Mouse (Mus musculus) intestine, embryonic 16.5 days (tissue): Measurements from ENCODE around the gene Rad9a. TPM values are rescaled to one million over a fixed set of nuclear protein-coding genes. Genes with fewer than 3 reads are reported as not detected.

Experiments
- ATAC-seq: fragments of 200-750 bp; cut with Nextera tagmentation; 2 replicates; pipeline ENCODE4 v1.8.0; 2017; ENCODE audit warnings: moderate TSS enrichment, moderate library complexity
- H3K27ac ChIP-seq: fragments of 300-500 bp; sonication (generic); 2 replicates; pipeline ENCODE4 v1.5.1; 2014; ENCODE audit warnings: mild to moderate bottlenecking, low read length
- H3K27me3 ChIP-seq: fragments of 300-500 bp; sonication (generic); replicated peaks from 2 replicates; pipeline ENCODE4 v1.6.1; 2014; ENCODE audit warnings: low read length, control low read depth, mixed read lengths; ENCODE audit not compliant: control insufficient read depth, insufficient read depth
- H3K36me3 ChIP-seq: fragments of 300-500 bp; sonication (generic); 2 replicates; pipeline ENCODE4 v1.6.1; 2014; ENCODE audit warnings: low read length, control low read depth; ENCODE audit not compliant: control insufficient read depth, insufficient read depth
- H3K4me1 ChIP-seq: fragments of 300-500 bp; sonication (generic); 2 replicates; pipeline ENCODE4 v1.6.1; 2014; ENCODE audit warnings: low read length, control low read depth, mixed read lengths; ENCODE audit not compliant: control insufficient read depth, insufficient read depth
- H3K4me2 ChIP-seq: fragments of 300-500 bp; sonication (generic); 2 replicates; pipeline ENCODE4 v1.6.1; 2014; ENCODE audit warnings: low read depth, low read length, control low read depth
- H3K4me3 ChIP-seq: fragments of 300-500 bp; sonication (generic); 2 replicates; pipeline ENCODE4 v1.5.1; 2014; ENCODE audit warnings: mild to moderate bottlenecking, low read length
- H3K9ac ChIP-seq: fragments of 300-500 bp; sonication (generic); 2 replicates; pipeline ENCODE4 v1.6.1; 2014; ENCODE audit warnings: low read depth, low read length
- H3K9me3 ChIP-seq: fragments of 300-500 bp; sonication (generic); 2 replicates; pipeline ENCODE4 v1.6.1; 2016; ENCODE audit warnings: low read length, control low read depth; ENCODE audit not compliant: control insufficient read depth
- WGBS: fragments of 180-500 bp; shearing (Covaris S2); extraction: QIAGEN DNeasy Blood & Tissue Kit; methylation state at CpG from one replicate; pipeline ENCODE4 v1.1.7; 2014; 5-methylcytosine and 5-hydroxymethylcytosine counted together
- microRNA-seq: library from miRNA; unstranded; fragments of <30 nt; microRNA quantifications from one replicate; pipeline ENCODE4, GENCODE M21; 2016
- polyA plus RNA-seq: library from polyadenylated mRNA; unstranded; fragments of >200 nt; fragmentation: Nextera tagmentation; extraction: Ambion mirVana; gene quantifications from 2 replicates; pipeline ENCODE4 v1.2.1, GENCODE M21; 2015

Gene Rad9a
- polyA plus RNA-seq, 1 experiment from 2014 or later: 34.2 TPM

DNA sequence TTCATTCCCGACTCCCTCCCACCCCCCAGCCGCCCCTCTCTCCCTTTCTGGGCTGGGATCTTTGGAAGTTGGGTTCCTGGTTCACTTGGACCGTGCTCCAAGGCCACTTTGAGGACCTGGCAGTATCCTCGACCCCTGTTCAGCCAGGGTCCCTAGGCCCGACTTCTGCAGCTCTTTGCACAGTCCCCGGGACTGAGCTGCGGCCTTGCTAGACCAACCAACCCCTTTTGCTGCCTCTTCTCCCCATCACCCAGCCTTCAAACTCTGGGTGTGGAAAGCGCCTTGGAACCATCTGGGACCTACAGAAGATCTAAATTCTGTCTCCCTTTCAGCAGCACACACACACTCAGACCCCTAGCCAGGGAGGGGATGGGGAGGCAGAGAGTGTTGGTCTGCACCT is 52.6 kb downstream of the Rad9a start:
- Histone ChIP-seq H3K27me3 (no peaks in the 10 kb centered on the region), H3K9me3 (no peaks in the 10 kb centered on the region), H3K9ac (peak overlapping the region; percentile 95), H3K27ac (peak overlapping the region; percentile 74), H3K4me2 (peak overlapping the region; percentile 84), H3K36me3 (peaks cover 18% of the 10 kb centered on the region), H3K4me1 (peaks cover 22% of the 10 kb centered on the region), H3K4me3 (peak overlapping the region; percentile 82)
- WGBS: 2% methylated on average over 7 of the region's 8 CpGs
- peak; percentile 38 for ATAC-seq

DNA sequence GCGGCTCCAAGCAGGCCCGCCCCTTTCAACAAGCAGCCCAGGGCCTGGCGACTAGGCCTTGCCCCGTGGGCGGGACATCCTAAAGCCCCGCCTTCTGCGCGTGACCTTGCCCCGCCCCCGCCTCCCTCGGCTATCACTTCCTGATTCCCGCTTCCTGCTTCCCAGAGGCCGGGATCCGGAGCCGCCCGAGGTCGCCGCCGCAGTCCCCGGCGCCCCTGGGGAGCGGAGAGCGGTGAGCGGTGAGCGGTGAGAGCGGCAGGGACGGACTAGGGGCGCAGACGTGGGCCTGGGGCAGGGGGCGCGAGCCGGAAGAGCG is 53.0 kb downstream of the Rad9a start, which contains the start of gene Coro1b:
TSS of gene Coro1b (plus strand) at position 129 of the 316 bp plus-strand sequence.
- H3K4me3 ChIP-seq: peak within 1 kb of the TSS; percentile 82
- peaks cover 16% of the 10 kb centered on the region for H3K36me3 ChIP-seq
- ATAC-seq: peak; percentile 95
- H3K27me3 ChIP-seq: no peaks in the 10 kb centered on the region
- H3K27ac ChIP-seq: peak within 1 kb of the TSS; percentile 74
- under 1% methylated on average over 33 of the region's 33 CpGs for WGBS
- peak within 1 kb of the TSS; percentile 84 for H3K4me2 ChIP-seq
- H3K4me1 ChIP-seq: peaks cover 22% of the 10 kb centered on the region
- no peaks in the 10 kb centered on the region for H3K9me3 ChIP-seq
- H3K9ac ChIP-seq: peak within 1 kb of the TSS; percentile 95

DNA sequence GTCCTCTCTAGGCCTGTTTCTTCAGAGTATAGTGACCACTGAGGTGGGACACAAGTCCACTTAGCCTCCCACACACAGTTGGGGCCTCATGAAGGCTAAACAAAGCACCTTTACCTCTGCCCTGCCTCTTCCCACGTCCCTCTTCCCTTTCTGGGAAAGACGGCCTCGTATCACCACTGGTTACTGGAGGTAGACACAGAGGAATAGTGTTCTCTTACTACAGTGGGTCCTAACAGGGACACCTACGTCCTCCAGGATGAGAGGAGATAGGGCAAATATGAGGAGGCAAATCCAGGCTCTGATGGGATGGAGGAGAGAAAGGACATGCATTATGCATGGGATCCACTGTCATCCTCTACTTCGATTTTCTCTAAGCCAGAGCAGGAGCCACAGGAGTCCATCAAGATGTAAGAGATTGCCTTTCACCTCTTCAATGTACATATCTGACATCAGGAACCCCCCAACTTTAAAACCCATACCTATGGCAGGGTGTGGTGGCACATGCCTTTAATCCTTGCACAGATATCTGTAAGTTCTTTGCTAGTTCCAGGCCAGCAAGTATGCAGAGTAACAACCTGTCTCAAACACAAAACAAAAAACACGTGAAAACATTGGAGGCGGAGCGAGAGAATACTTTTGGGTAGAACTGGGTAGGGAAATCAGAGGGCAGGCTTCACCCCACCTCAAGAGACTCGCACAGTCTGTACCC is 53.5 kb downstream of the Rad9a start:
- H3K9ac ChIP-seq: peak overlapping the region; percentile 95; the same call in 1 of the 2 replicates
- no peaks in the 10 kb centered on the region for H3K27me3 ChIP-seq
- H3K36me3 ChIP-seq: peaks cover 14% of the 10 kb centered on the region
- no peak; the same call in 1 of the 2 replicates for ATAC-seq
- peaks cover 22% of the 10 kb centered on the region for H3K4me1 ChIP-seq
- H3K9me3 ChIP-seq: no peaks in the 10 kb centered on the region
- peak overlapping the region; percentile 32; the same call in 1 of the 2 replicates for H3K4me2 ChIP-seq
- H3K27ac ChIP-seq: no peak overlapping the region
- H3K4me3 ChIP-seq: peak overlapping the region; percentile 82
- 40% methylated on average over 9 of the region's 9 CpGs for WGBS

DNA sequence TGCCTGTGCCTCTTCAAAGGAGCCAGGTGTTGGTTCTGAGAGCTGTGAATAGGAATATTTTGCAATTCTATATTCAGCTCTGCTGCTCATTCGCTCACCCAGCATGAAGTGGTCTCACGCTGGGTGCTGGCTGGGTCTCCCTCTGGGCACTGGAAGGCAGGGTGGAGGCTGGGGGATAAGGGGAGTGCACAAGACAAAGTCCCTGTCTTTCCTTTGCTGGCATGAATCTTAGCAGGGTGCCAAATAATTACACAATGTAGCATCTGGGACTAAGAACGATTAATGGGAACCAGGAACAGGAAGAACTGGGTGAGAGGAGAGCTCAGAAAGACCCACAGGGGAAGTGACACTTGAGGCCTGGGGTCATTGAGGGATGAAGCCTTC is 54.4 kb downstream of the Rad9a start:
- 66% methylated on average over 3 of the region's 3 CpGs for WGBS
- no peak overlapping the region for H3K4me2 ChIP-seq
- H3K9ac ChIP-seq: no peak overlapping the region
- H3K4me1 ChIP-seq: peaks cover 22% of the 10 kb centered on the region
- no peak overlapping the region for H3K4me3 ChIP-seq
- no peaks in the 10 kb centered on the region for H3K9me3 ChIP-seq
- no peaks in the 10 kb centered on the region for H3K27me3 ChIP-seq
- ATAC-seq: no peak
- H3K36me3 ChIP-seq: peaks cover 14% of the 10 kb centered on the region
- no peak overlapping the region for H3K27ac ChIP-seq

DNA sequence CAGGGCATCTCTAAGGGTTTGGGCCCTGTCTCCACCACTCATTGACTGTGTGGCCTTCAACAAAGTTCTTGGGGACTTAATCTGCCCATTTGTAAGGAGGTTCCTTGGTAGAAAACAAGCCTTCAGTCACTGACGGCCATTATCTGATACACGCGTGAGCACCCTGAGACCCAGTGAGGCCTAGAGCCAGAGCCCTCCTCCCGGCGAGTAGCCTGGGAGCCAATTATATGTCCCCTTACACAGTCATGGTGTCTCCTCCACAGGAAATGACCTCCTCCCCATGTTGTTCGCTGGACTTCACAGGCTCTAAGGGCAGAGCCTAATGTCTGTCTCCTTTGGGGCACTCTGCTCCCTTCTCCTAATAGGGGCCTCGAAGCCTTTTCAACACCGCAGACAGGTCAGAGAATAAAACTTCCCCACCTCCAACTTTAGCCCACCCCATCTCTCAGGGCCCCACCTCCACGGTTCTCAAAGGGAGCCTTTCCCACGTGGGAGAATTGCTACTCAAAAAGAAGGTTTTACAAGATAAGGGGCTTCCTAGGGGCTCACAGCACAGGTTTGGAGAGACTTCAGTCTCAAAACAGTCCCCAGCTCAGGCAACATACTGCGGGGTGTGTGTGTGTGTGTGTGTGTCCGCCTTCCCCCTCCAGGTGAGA is 55.0 kb downstream of the Rad9a start:
- Histone ChIP-seq H3K4me3 (no peak overlapping the region), H3K9ac (no peak overlapping the region), H3K9me3 (no peaks in the 10 kb centered on the region), H3K4me2 (no peak overlapping the region), H3K4me1 (peaks cover 22% of the 10 kb centered on the region), H3K36me3 (peaks cover 11% of the 10 kb centered on the region), H3K27ac (no peak overlapping the region), H3K27me3 (no peaks in the 10 kb centered on the region)
- 67% methylated on average over 12 of the region's 12 CpGs for WGBS
- ATAC-seq: no peak

DNA sequence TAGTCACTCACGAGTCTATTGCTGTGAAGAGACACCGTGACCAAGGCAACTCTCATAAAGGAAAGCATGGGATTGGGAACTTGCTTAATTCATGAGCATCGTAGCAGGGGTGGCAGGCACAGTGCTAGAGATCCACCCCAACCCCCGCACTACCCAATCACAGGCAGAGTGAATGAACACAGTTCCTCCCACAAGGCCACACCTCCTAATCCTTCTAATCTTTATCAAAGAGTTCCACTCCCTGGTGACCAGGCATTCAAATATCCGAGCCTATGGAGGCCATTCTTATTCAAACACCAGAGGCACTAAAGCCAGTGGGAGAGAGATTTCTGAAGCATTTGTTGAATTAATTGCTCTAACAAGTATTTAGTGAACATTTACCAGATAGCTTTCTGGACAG is 55.5 kb downstream of the Rad9a start:
- Histone ChIP-seq H3K4me1 (peaks cover 19% of the 10 kb centered on the region), H3K27me3 (no peaks in the 10 kb centered on the region), H3K9ac (no peak overlapping the region), H3K27ac (no peak overlapping the region), H3K36me3 (peaks cover 6% of the 10 kb centered on the region), H3K9me3 (no peaks in the 10 kb centered on the region), H3K4me3 (no peak overlapping the region), H3K4me2 (no peak overlapping the region)
- no peak for ATAC-seq
- 87% methylated on average over 5 of the region's 5 CpGs for WGBS

Small RNA genes lying within 50 kb of the gene (microRNA-seq; reads per million reads assigned to microRNA genes)
- gene Gm26115: not detected

Other genes with a start within 250 kb of the Rad9a start
- gene Aldh3b3, start 243.0 kb downstream of the Rad9a start, polyA plus RNA-seq: not detected in 2 replicates
- gene Aldh3b2, start 229.3 kb downstream of the Rad9a start, polyA plus RNA-seq: 0.61 and 1.2 TPM in 2 replicates
- 16.9 and 20.1 TPM in 2 replicates for gene Acy3, start 215.1 kb downstream of the Rad9a start, polyA plus RNA-seq
- gene Tbx10, start 208.9 kb downstream of the Rad9a start, polyA plus RNA-seq: 0.73 and 0.83 TPM in 2 replicates
- gene Nudt8, start 201.1 kb downstream of the Rad9a start, polyA plus RNA-seq: 40.9 and 41.0 TPM in 2 replicates
- gene Gm49405, start 201.0 kb downstream of the Rad9a start, polyA plus RNA-seq: 2.0 and 2.4 TPM in 2 replicates
- gene Doc2g, start 198.3 kb downstream of the Rad9a start, polyA plus RNA-seq: 2.4 and 3.4 TPM in 2 replicates
- gene Ndufv1, start 188.9 kb downstream of the Rad9a start, polyA plus RNA-seq: 299 and 309 TPM in 2 replicates
- 1,107 and 1,114 TPM in 2 replicates for gene Gstp1, start 163.7 kb downstream of the Rad9a start, polyA plus RNA-seq
- 33.6 and 65.0 TPM in 2 replicates for gene Gstp2, start 155.6 kb downstream of the Rad9a start, polyA plus RNA-seq
- gene Gstp3, start 142.1 kb downstream of the Rad9a start, polyA plus RNA-seq: 15.1 and 18.1 TPM in 2 replicates
- 2.1 and 3.1 TPM in 2 replicates for gene Cabp2, start 120.1 kb downstream of the Rad9a start, polyA plus RNA-seq
- 159 TPM in 2 replicates for gene Cdk2ap2, start 104.5 kb downstream of the Rad9a start, polyA plus RNA-seq
- 17.5 and 19.7 TPM in 2 replicates for gene Pitpnm1, start 101.7 kb downstream of the Rad9a start, polyA plus RNA-seq
- 78.4 and 81.2 TPM in 2 replicates for gene Aip, start 75.8 kb downstream of the Rad9a start, polyA plus RNA-seq
- 0.04 TPM in 1 of 2 replicates, not detected in the other for gene Gpr152, start 61.9 kb downstream of the Rad9a start, polyA plus RNA-seq
- 0.11 and 0.20 TPM in 2 replicates for gene Cabp4, start 57.6 kb downstream of the Rad9a start, polyA plus RNA-seq
- gene Coro1b, start 53.0 kb downstream of the Rad9a start, polyA plus RNA-seq: 264 and 288 TPM in 2 replicates
- 5.8 and 6.7 TPM in 2 replicates for gene Ptprcap, start 48.1 kb downstream of the Rad9a start, polyA plus RNA-seq
- 43.9 and 49.7 TPM in 2 replicates for gene Rps6kb2, start 38.3 kb downstream of the Rad9a start, polyA plus RNA-seq
- 1.3 and 1.4 TPM in 2 replicates for gene Carns1, start 26.2 kb downstream of the Rad9a start, polyA plus RNA-seq
- gene Tbc1d10c, start 10.4 kb downstream of the Rad9a start, polyA plus RNA-seq: 3.6 and 4.0 TPM in 2 replicates
- gene Ppp1ca, start 9.6 kb downstream of the Rad9a start, polyA plus RNA-seq: 759 and 799 TPM in 2 replicates
- gene Clcf1, start 12.6 kb upstream of the Rad9a start, polyA plus RNA-seq: 5.9 TPM in 2 replicates
- gene AC109138.7, start 12.7 kb upstream of the Rad9a start, polyA plus RNA-seq: not detected in 2 replicates
- gene Pold4, start 30.2 kb upstream of the Rad9a start, polyA plus RNA-seq: 46.7 and 52.9 TPM in 2 replicates
- 31.8 and 33.6 TPM in 2 replicates for gene Ssh3, start 67.5 kb upstream of the Rad9a start, polyA plus RNA-seq
- gene Ankrd13d, start 81.5 kb upstream of the Rad9a start, polyA plus RNA-seq: 4.1 and 4.6 TPM in 2 replicates
- 15.3 and 15.4 TPM in 2 replicates for gene Grk2, start 104.6 kb upstream of the Rad9a start, polyA plus RNA-seq
- 31.4 and 34.8 TPM in 2 replicates for gene Kdm2a, start 196.6 kb upstream of the Rad9a start, polyA plus RNA-seq
- gene Rhod, start 237.8 kb upstream of the Rad9a start, polyA plus RNA-seq: 24.1 and 28.2 TPM in 2 replicates